Mouse (Mus musculus): Measurements from ENCODE around the gene Pik3ip1. TPM values are rescaled to one million over a fixed set of nuclear protein-coding genes. Genes with fewer than 3 reads are reported as not detected.

Pik3ip1 gene
- polyA plus RNA-seq, 1 experiment from 2014 or later = 25.5 TPM

GRCm38 (mm10) chr11:3298813-3299185 lies 31.4 kb upstream of the Pik3ip1 start:
- no peak overlapping the region for H3K9ac ChIP-seq (replicated peaks; ENCODE audit: low read depth)
- H3K36me3 ChIP-seq (ENCODE audit: insufficient read depth, low read length) = peaks cover 18% of the 10 kb centered on the region; the same call in 1 of the 2 replicates
- no peaks in the 10 kb centered on the region for H3K27me3 ChIP-seq (replicated peaks; ENCODE audit: insufficient read depth, low read length)
- H3K27ac ChIP-seq (ENCODE audit: low read length) = no peak overlapping the region
- ATAC-seq = no peak
- H3K4me3 ChIP-seq (ENCODE audit: low read depth, low read length) = no peak overlapping the region
- peaks cover 8% of the 10 kb centered on the region for H3K4me1 ChIP-seq (ENCODE audit: insufficient read depth, low read depth, low read length)
- no peak overlapping the region for H3K4me2 ChIP-seq (replicated peaks; ENCODE audit: low read depth, low read length)
- TF ChIP-seq EP300 (IDR thresholded peaks at IDR 0.05) = no peak
- TF ChIP-seq CTCF (IDR thresholded peaks at IDR 0.05) = no peak
- 80% methylated on average over 14 of the region's 14 CpGs for WGBS
- H3K9me3 ChIP-seq (ENCODE audit: low read length) = no peaks in the 10 kb centered on the region
- DNase-seq (ENCODE audit: low spot score) = no peak

- H3K4me2 ChIP-seq (replicated peaks; ENCODE audit: low read depth, low read length) = no peak overlapping the region
- no peaks in the 10 kb centered on the region for H3K9me3 ChIP-seq (ENCODE audit: low read length)
- no peak overlapping the region for H3K27ac ChIP-seq (ENCODE audit: low read length)
- peaks cover 17% of the 10 kb centered on the region; the same call in 1 of the 2 replicates for H3K36me3 ChIP-seq (ENCODE audit: insufficient read depth, low read length)
- H3K9ac ChIP-seq (replicated peaks; ENCODE audit: low read depth) = no peak overlapping the region
- no peak for ATAC-seq
- H3K4me3 ChIP-seq (ENCODE audit: low read depth, low read length) = no peak overlapping the region
- H3K4me1 ChIP-seq (ENCODE audit: insufficient read depth, low read depth, low read length) = peaks cover 8% of the 10 kb centered on the region; the same call in 1 of the 2 replicates
- H3K27me3 ChIP-seq (replicated peaks; ENCODE audit: insufficient read depth, low read length) = no peaks in the 10 kb centered on the region
- no peak for TF ChIP-seq CTCF (IDR thresholded peaks at IDR 0.05)
- no peak for TF ChIP-seq EP300 (IDR thresholded peaks at IDR 0.05)
- no peak for DNase-seq (ENCODE audit: low spot score)
- WGBS = 86% methylated on average over 5 of the region's 5 CpGs
Observed at GRCm38 (mm10) chr11:3301075-3301474, 29.1 kb upstream of the Pik3ip1 start.

- H3K4me1 ChIP-seq (ENCODE audit: insufficient read depth, low read depth, low read length) = peaks cover 8% of the 10 kb centered on the region; the same call in 1 of the 2 replicates
- H3K9ac ChIP-seq (replicated peaks; ENCODE audit: low read depth) = no peak overlapping the region
- peak overlapping the region; percentile 61; the same call in 1 of the 2 replicates for H3K27ac ChIP-seq (ENCODE audit: low read length)
- H3K27me3 ChIP-seq (replicated peaks; ENCODE audit: insufficient read depth, low read length) = no peaks in the 10 kb centered on the region
- peaks cover 29% of the 10 kb centered on the region; the same call in 1 of the 2 replicates for H3K36me3 ChIP-seq (ENCODE audit: insufficient read depth, low read length)
- peak; percentile 9 for DNase-seq (ENCODE audit: low spot score)
- 55% methylated on average over 4 of the region's 4 CpGs for WGBS
- no peak overlapping the region for H3K4me3 ChIP-seq (ENCODE audit: low read depth, low read length)
- H3K9me3 ChIP-seq (ENCODE audit: low read length) = no peaks in the 10 kb centered on the region
- ATAC-seq = peak; percentile 13; the same call in 1 of the 2 replicates
- no peak for TF ChIP-seq CTCF (IDR thresholded peaks at IDR 0.05)
- TF ChIP-seq EP300 (IDR thresholded peaks at IDR 0.05) = no peak
- no peak overlapping the region for H3K4me2 ChIP-seq (replicated peaks; ENCODE audit: low read depth, low read length)
Observed at GRCm38 (mm10) chr11:3302385-3302784, 27.8 kb upstream of the Pik3ip1 start.

DNA sequence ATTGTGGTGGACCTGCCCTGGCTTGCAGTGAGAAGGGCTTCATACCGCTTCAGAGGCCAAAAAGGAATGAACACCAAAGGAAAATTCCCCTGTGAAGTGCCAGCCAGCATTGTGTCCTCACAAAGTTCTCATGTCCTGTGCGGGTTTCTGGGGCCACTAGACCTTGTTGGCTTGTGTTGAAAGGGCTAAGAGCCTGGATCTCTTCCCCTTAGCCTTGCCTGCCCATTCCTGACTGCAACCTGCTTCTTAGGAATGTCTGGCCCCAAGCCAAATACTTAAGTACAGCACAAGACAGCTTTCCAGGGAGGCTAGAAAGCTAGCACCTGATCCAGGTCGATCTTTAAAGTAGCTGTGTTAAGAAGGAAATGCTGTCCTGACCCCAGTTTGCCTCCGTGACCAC lies 27.4 kb upstream of the Pik3ip1 start:
- WGBS = 52% methylated on average over 4 of the region's 4 CpGs
- peak; percentile 92 for ATAC-seq

DNA sequence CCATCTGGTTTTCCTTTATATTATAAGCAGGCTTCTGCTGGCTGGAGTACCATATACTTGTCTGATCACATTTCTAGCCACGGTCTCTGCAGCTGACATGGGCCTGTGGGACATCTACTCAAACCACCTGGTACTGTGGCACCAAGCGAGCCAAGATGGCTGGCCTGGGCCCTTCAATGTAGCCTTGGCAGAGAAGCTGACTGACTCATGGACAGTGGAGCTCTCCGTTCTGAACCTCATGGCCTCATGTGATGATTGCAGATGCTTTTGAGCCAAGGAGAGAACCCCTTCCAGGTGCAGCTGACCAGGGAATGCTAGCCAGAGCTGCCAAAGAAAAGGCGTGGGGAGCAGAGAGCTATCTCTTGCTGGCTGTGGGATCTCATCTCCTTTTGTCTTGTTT lies 24.4 kb upstream of the Pik3ip1 start:
- WGBS = 95% methylated on average over 4 of the region's 4 CpGs
- no peak overlapping the region for H3K9ac ChIP-seq (replicated peaks; ENCODE audit: low read depth)
- no peak overlapping the region for H3K4me2 ChIP-seq (replicated peaks; ENCODE audit: low read depth, low read length)
- no peak for ATAC-seq
- H3K27me3 ChIP-seq (replicated peaks; ENCODE audit: insufficient read depth, low read length) = no peaks in the 10 kb centered on the region
- H3K36me3 ChIP-seq (ENCODE audit: insufficient read depth, low read length) = peaks cover 32% of the 10 kb centered on the region
- H3K27ac ChIP-seq (ENCODE audit: low read length) = no peak overlapping the region
- H3K9me3 ChIP-seq (ENCODE audit: low read length) = no peaks in the 10 kb centered on the region
- peaks cover 3% of the 10 kb centered on the region; the same call in 1 of the 2 replicates for H3K4me1 ChIP-seq (ENCODE audit: insufficient read depth, low read depth, low read length)
- no peak overlapping the region for H3K4me3 ChIP-seq (ENCODE audit: low read depth, low read length)
- no peak for DNase-seq (ENCODE audit: low spot score)
- TF ChIP-seq CTCF (IDR thresholded peaks at IDR 0.05) (no peak), EP300 (IDR thresholded peaks at IDR 0.05) (no peak)

More for the DNA sequence above, 27.4 kb upstream of the Pik3ip1 start:
- no peak overlapping the region for H3K9ac ChIP-seq (replicated peaks; ENCODE audit: low read depth)
- H3K9me3 ChIP-seq (ENCODE audit: low read length) = no peaks in the 10 kb centered on the region
- no peak overlapping the region for H3K4me3 ChIP-seq (ENCODE audit: low read depth, low read length)
- DNase-seq (ENCODE audit: low spot score) = peak; percentile 92
- TF ChIP-seq EP300 (IDR thresholded peaks at IDR 0.05) = peak; percentile 45; the same call in 1 of the 2 replicates
- no peak for TF ChIP-seq CTCF (IDR thresholded peaks at IDR 0.05)
- no peak overlapping the region for H3K4me2 ChIP-seq (replicated peaks; ENCODE audit: low read depth, low read length)
- H3K4me1 ChIP-seq (ENCODE audit: insufficient read depth, low read depth, low read length) = peaks cover 5% of the 10 kb centered on the region; the same call in 1 of the 2 replicates
- H3K36me3 ChIP-seq (ENCODE audit: insufficient read depth, low read length) = peaks cover 25% of the 10 kb centered on the region; the same call in 1 of the 2 replicates
- H3K27me3 ChIP-seq (replicated peaks; ENCODE audit: insufficient read depth, low read length) = no peaks in the 10 kb centered on the region
- peak overlapping the region; percentile 61; the same call in 1 of the 2 replicates for H3K27ac ChIP-seq (ENCODE audit: low read length)

DNA sequence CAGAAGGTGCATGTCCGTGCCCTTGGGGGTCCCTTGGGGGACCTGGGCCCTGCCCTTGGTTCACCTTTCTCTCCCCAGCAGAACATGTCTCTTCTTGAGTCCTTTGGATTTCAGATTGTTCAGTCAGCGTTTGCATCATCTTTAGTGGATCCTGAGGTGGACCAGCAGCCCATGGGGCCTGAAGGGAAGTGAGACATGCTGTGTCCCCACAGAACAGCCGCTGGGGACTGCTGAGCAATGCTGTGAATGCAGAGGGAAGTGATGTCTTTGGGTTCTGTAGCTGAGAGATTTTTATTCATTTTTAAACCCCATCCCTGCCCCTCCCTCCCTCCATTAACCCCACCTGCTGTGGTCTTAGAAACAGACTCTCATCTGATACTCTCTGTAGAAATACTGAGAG lies 22.3 kb upstream of the Pik3ip1 start:
- Histone ChIP-seq H3K27me3 (replicated peaks; ENCODE audit: insufficient read depth, low read length) (no peaks in the 10 kb centered on the region), H3K36me3 (ENCODE audit: insufficient read depth, low read length) (peaks cover 28% of the 10 kb centered on the region), H3K9me3 (ENCODE audit: low read length) (no peaks in the 10 kb centered on the region), H3K4me3 (ENCODE audit: low read depth, low read length) (no peak overlapping the region), H3K27ac (ENCODE audit: low read length) (no peak overlapping the region), H3K4me2 (replicated peaks; ENCODE audit: low read depth, low read length) (no peak overlapping the region), H3K4me1 (ENCODE audit: insufficient read depth, low read depth, low read length) (no peaks in the 10 kb centered on the region), H3K9ac (replicated peaks; ENCODE audit: low read depth) (no peak overlapping the region)
- DNase-seq (ENCODE audit: low spot score) (no peak), ATAC-seq (no peak)
- TF ChIP-seq EP300 (IDR thresholded peaks at IDR 0.05) = no peak
- WGBS = 91% methylated on average over 3 of the region's 3 CpGs

GRCm38 (mm10) chr11:3309884-3310283 lies 20.3 kb upstream of the Pik3ip1 start:
- ATAC-seq = no peak
- H3K9me3 ChIP-seq (ENCODE audit: low read length) = no peaks in the 10 kb centered on the region
- no peak for DNase-seq (ENCODE audit: low spot score)
- no peak overlapping the region for H3K4me2 ChIP-seq (replicated peaks; ENCODE audit: low read depth, low read length)
- WGBS = 85% methylated on average over 4 of the region's 4 CpGs
- no peak overlapping the region for H3K9ac ChIP-seq (replicated peaks; ENCODE audit: low read depth)
- no peaks in the 10 kb centered on the region for H3K27me3 ChIP-seq (replicated peaks; ENCODE audit: insufficient read depth, low read length)
- no peak overlapping the region for H3K27ac ChIP-seq (ENCODE audit: low read length)
- H3K4me3 ChIP-seq (ENCODE audit: low read depth, low read length) = no peak overlapping the region
- H3K36me3 ChIP-seq (ENCODE audit: insufficient read depth, low read length) = peaks cover 28% of the 10 kb centered on the region
- no peak for TF ChIP-seq EP300 (IDR thresholded peaks at IDR 0.05)
- TF ChIP-seq CTCF (IDR thresholded peaks at IDR 0.05) = no peak
- no peaks in the 10 kb centered on the region for H3K4me1 ChIP-seq (ENCODE audit: insufficient read depth, low read depth, low read length)

Data from lung, postnatal 0 days (tissue).